Mouse (Mus musculus): ENCODE measurements around the gene Cs. TPM values are rescaled to one million over a fixed set of nuclear protein-coding genes. Genes with fewer than 3 reads are reported as not detected.

Gene Cs
- polyA plus RNA-seq, 1 experiment from 2014 or later = 334 TPM

GRCm38 (mm10) chr10:128377222-128377939 lies 39.8 kb downstream of the Cs start:
- peak; percentile 77 for ATAC-seq
- peaks cover 13% of the 10 kb centered on the region for H3K4me1 ChIP-seq (ENCODE audit: control insufficient read depth, insufficient read depth, low read length)
- WGBS = under 1% methylated on average over 38 of the region's 47 CpGs
- peak overlapping the region; percentile 82 for H3K27ac ChIP-seq (ENCODE audit: low read length)
- peaks cover 3% of the 10 kb centered on the region for H3K36me3 ChIP-seq (ENCODE audit: control insufficient read depth, insufficient read depth, low read length)
- no peaks in the 10 kb centered on the region for H3K9me3 ChIP-seq (ENCODE audit: control insufficient read depth, low read length)
- peak overlapping the region; percentile 99 for H3K9ac ChIP-seq (ENCODE audit: low read depth, low read length)
- H3K4me3 ChIP-seq (ENCODE audit: low read length) = peak overlapping the region; percentile 75
- no peaks in the 10 kb centered on the region for H3K27me3 ChIP-seq (replicated peaks; ENCODE audit: control insufficient read depth, insufficient read depth, low read length)
- peak overlapping the region; percentile 85 for H3K4me2 ChIP-seq (ENCODE audit: low read depth, low read length)

GRCm38 (mm10) chr10:128377940-128378448 lies 40.5 kb downstream of the Cs start:
- 50% methylated on average over 14 of the region's 14 CpGs for WGBS
- Histone ChIP-seq H3K4me3 (ENCODE audit: low read length) (peak overlapping the region; percentile 75), H3K27ac (ENCODE audit: low read length) (peak overlapping the region; percentile 82), H3K9me3 (ENCODE audit: control insufficient read depth, low read length) (no peaks in the 10 kb centered on the region), H3K36me3 (ENCODE audit: control insufficient read depth, insufficient read depth, low read length) (peaks cover 5% of the 10 kb centered on the region), H3K4me1 (ENCODE audit: control insufficient read depth, insufficient read depth, low read length) (peaks cover 13% of the 10 kb centered on the region), H3K27me3 (replicated peaks; ENCODE audit: control insufficient read depth, insufficient read depth, low read length) (no peaks in the 10 kb centered on the region), H3K9ac (ENCODE audit: low read depth, low read length) (peak overlapping the region; percentile 99), H3K4me2 (ENCODE audit: low read depth, low read length) (peak overlapping the region; percentile 85)
- no peak for ATAC-seq

GRCm38 (mm10) chr10:128378462-128378861 lies 40.9 kb downstream of the Cs start:
- Histone ChIP-seq H3K9me3 (ENCODE audit: control insufficient read depth, low read length) (no peaks in the 10 kb centered on the region), H3K4me1 (ENCODE audit: control insufficient read depth, insufficient read depth, low read length) (peaks cover 13% of the 10 kb centered on the region), H3K9ac (ENCODE audit: low read depth, low read length) (peak overlapping the region; percentile 99), H3K27ac (ENCODE audit: low read length) (no peak overlapping the region), H3K36me3 (ENCODE audit: control insufficient read depth, insufficient read depth, low read length) (peaks cover 10% of the 10 kb centered on the region), H3K27me3 (replicated peaks; ENCODE audit: control insufficient read depth, insufficient read depth, low read length) (no peaks in the 10 kb centered on the region), H3K4me2 (ENCODE audit: low read depth, low read length) (peak overlapping the region; percentile 85), H3K4me3 (ENCODE audit: low read length) (no peak overlapping the region; the same call in 1 of the 2 replicates)
- 69% methylated on average over 3 of the region's 3 CpGs for WGBS
- no peak for ATAC-seq

GRCm38 (mm10) chr10:128379260-128379659 lies 41.7 kb downstream of the Cs start:
- Histone ChIP-seq H3K9me3 (ENCODE audit: control insufficient read depth, low read length) (no peaks in the 10 kb centered on the region), H3K36me3 (ENCODE audit: control insufficient read depth, insufficient read depth, low read length) (peaks cover 15% of the 10 kb centered on the region), H3K27me3 (replicated peaks; ENCODE audit: control insufficient read depth, insufficient read depth, low read length) (no peaks in the 10 kb centered on the region), H3K4me3 (ENCODE audit: low read length) (no peak overlapping the region), H3K4me2 (ENCODE audit: low read depth, low read length) (no peak overlapping the region), H3K4me1 (ENCODE audit: control insufficient read depth, insufficient read depth, low read length) (peaks cover 13% of the 10 kb centered on the region), H3K9ac (ENCODE audit: low read depth, low read length) (no peak overlapping the region), H3K27ac (ENCODE audit: low read length) (no peak overlapping the region)
- WGBS = 93% methylated on average over 7 of the region's 7 CpGs
- ATAC-seq = no peak

- no peaks in the 10 kb centered on the region for H3K9me3 ChIP-seq (ENCODE audit: control insufficient read depth, low read length)
- no peak overlapping the region for H3K4me2 ChIP-seq (ENCODE audit: low read depth, low read length)
- peaks cover 24% of the 10 kb centered on the region for H3K36me3 ChIP-seq (ENCODE audit: control insufficient read depth, insufficient read depth, low read length)
- 84% methylated on average over 5 of the region's 5 CpGs for WGBS
- ATAC-seq = no peak
- no peak overlapping the region for H3K9ac ChIP-seq (ENCODE audit: low read depth, low read length)
- H3K4me3 ChIP-seq (ENCODE audit: low read length) = no peak overlapping the region
- no peaks in the 10 kb centered on the region for H3K27me3 ChIP-seq (replicated peaks; ENCODE audit: control insufficient read depth, insufficient read depth, low read length)
- peaks cover 13% of the 10 kb centered on the region for H3K4me1 ChIP-seq (ENCODE audit: control insufficient read depth, insufficient read depth, low read length)
- no peak overlapping the region for H3K27ac ChIP-seq (ENCODE audit: low read length)
Measured at GRCm38 (mm10) chr10:128380565-128380964, 43.0 kb downstream of the Cs start.

GRCm38 (mm10) chr10:128382482-128382881 lies 44.9 kb downstream of the Cs start:
- no peaks in the 10 kb centered on the region for H3K9me3 ChIP-seq (ENCODE audit: control insufficient read depth, low read length)
- H3K9ac ChIP-seq (ENCODE audit: low read depth, low read length) = no peak overlapping the region
- ATAC-seq = no peak
- no peaks in the 10 kb centered on the region for H3K27me3 ChIP-seq (replicated peaks; ENCODE audit: control insufficient read depth, insufficient read depth, low read length)
- H3K4me1 ChIP-seq (ENCODE audit: control insufficient read depth, insufficient read depth, low read length) = peaks cover 13% of the 10 kb centered on the region
- H3K27ac ChIP-seq (ENCODE audit: low read length) = no peak overlapping the region
- WGBS = 88% methylated on average over 8 of the region's 8 CpGs
- no peak overlapping the region for H3K4me2 ChIP-seq (ENCODE audit: low read depth, low read length)
- peaks cover 33% of the 10 kb centered on the region for H3K36me3 ChIP-seq (ENCODE audit: control insufficient read depth, insufficient read depth, low read length)
- no peak overlapping the region for H3K4me3 ChIP-seq (ENCODE audit: low read length)

GRCm38 (mm10) chr10:128385902-128386301 lies 48.4 kb downstream of the Cs start:
- no peaks in the 10 kb centered on the region for H3K27me3 ChIP-seq (replicated peaks; ENCODE audit: control insufficient read depth, insufficient read depth, low read length)
- H3K4me3 ChIP-seq (ENCODE audit: low read length) = no peak overlapping the region
- H3K4me2 ChIP-seq (ENCODE audit: low read depth, low read length) = no peak overlapping the region
- no peaks in the 10 kb centered on the region for H3K9me3 ChIP-seq (ENCODE audit: control insufficient read depth, low read length)
- no peaks in the 10 kb centered on the region for H3K4me1 ChIP-seq (ENCODE audit: control insufficient read depth, insufficient read depth, low read length)
- WGBS = 90% methylated on average over 7 of the region's 7 CpGs
- H3K27ac ChIP-seq (ENCODE audit: low read length) = no peak overlapping the region
- H3K36me3 ChIP-seq (ENCODE audit: control insufficient read depth, insufficient read depth, low read length) = peaks cover 58% of the 10 kb centered on the region
- no peak for ATAC-seq
- H3K9ac ChIP-seq (ENCODE audit: low read depth, low read length) = no peak overlapping the region

GRCm38 (mm10) chr10:128388941-128389340 lies 51.4 kb downstream of the Cs start:
- ATAC-seq = no peak
- H3K9ac ChIP-seq (ENCODE audit: low read depth, low read length) = no peak overlapping the region
- WGBS = 89% methylated on average over 14 of the region's 14 CpGs

GRCm38 (mm10) chr10:128389570-128389969 lies 52.0 kb downstream of the Cs start:
- Histone ChIP-seq H3K9ac (ENCODE audit: low read depth, low read length) (no peak overlapping the region), H3K36me3 (ENCODE audit: control insufficient read depth, insufficient read depth, low read length) (peaks cover 49% of the 10 kb centered on the region), H3K27me3 (replicated peaks; ENCODE audit: control insufficient read depth, insufficient read depth, low read length) (no peaks in the 10 kb centered on the region), H3K9me3 (ENCODE audit: control insufficient read depth, low read length) (no peaks in the 10 kb centered on the region), H3K4me2 (ENCODE audit: low read depth, low read length) (no peak overlapping the region), H3K4me3 (ENCODE audit: low read length) (no peak overlapping the region), H3K4me1 (ENCODE audit: control insufficient read depth, insufficient read depth, low read length) (no peaks in the 10 kb centered on the region), H3K27ac (ENCODE audit: low read length) (no peak overlapping the region)
- 81% methylated on average over 6 of the region's 6 CpGs for WGBS
- peak; percentile 49 for ATAC-seq

More at GRCm38 (mm10) chr10:128388941-128389340, 51.4 kb downstream of the Cs start:
- Histone ChIP-seq H3K9me3 (ENCODE audit: control insufficient read depth, low read length) (no peaks in the 10 kb centered on the region), H3K27me3 (replicated peaks; ENCODE audit: control insufficient read depth, insufficient read depth, low read length) (no peaks in the 10 kb centered on the region), H3K4me3 (ENCODE audit: low read length) (no peak overlapping the region), H3K4me2 (ENCODE audit: low read depth, low read length) (no peak overlapping the region), H3K4me1 (ENCODE audit: control insufficient read depth, insufficient read depth, low read length) (no peaks in the 10 kb centered on the region), H3K36me3 (ENCODE audit: control insufficient read depth, insufficient read depth, low read length) (peaks cover 52% of the 10 kb centered on the region), H3K27ac (ENCODE audit: low read length) (no peak overlapping the region)
